Mouse (Mus musculus): Measurements from ENCODE around the gene Lrrc26. TPM values are rescaled to one million over a fixed set of nuclear protein-coding genes. Genes with fewer than 3 reads are reported as not detected.

Gene Lrrc26
- total RNA-seq, 1 experiment from 2014 or later: not detected

GRCm38 (mm10) chr2:25292054-25292544 lies 2.4 kb downstream of the Lrrc26 start:
- ATAC-seq (replicated peaks; ENCODE audit: low read depth, poor library complexity, severe bottlenecking): no peak

- peak; percentile 64 for ATAC-seq (replicated peaks; ENCODE audit: low read depth, poor library complexity, severe bottlenecking)
Measured at GRCm38 (mm10) chr2:25292856-25293255, 3.1 kb downstream of the Lrrc26 start.

GRCm38 (mm10) chr2:25293706-25294105 lies 4.0 kb downstream of the Lrrc26 start:
- ATAC-seq (replicated peaks; ENCODE audit: low read depth, poor library complexity, severe bottlenecking): no peak

- no peak for ATAC-seq (replicated peaks; ENCODE audit: low read depth, poor library complexity, severe bottlenecking)
Measured at GRCm38 (mm10) chr2:25297093-25297492, 7.4 kb downstream of the Lrrc26 start.

- ATAC-seq (replicated peaks; ENCODE audit: low read depth, poor library complexity, severe bottlenecking): no peak
Measured at GRCm38 (mm10) chr2:25298046-25298445, 8.3 kb downstream of the Lrrc26 start.

GRCm38 (mm10) chr2:25303452-25303851 lies 13.7 kb downstream of the Lrrc26 start:
- ATAC-seq (replicated peaks; ENCODE audit: low read depth, poor library complexity, severe bottlenecking): no peak

GRCm38 (mm10) chr2:25303931-25304656 lies 14.4 kb downstream of the Lrrc26 start:
- ATAC-seq (replicated peaks; ENCODE audit: low read depth, poor library complexity, severe bottlenecking): 0 out of 2 replicates have a peak, but pooled peaks have one; percentile 30

- peak; percentile 77 for ATAC-seq (replicated peaks; ENCODE audit: low read depth, poor library complexity, severe bottlenecking)
Measured at GRCm38 (mm10) chr2:25304657-25305541, 15.2 kb downstream of the Lrrc26 start.

GRCm38 (mm10) chr2:25305587-25306359 lies 16.1 kb downstream of the Lrrc26 start:
- no peak for ATAC-seq (replicated peaks; ENCODE audit: low read depth, poor library complexity, severe bottlenecking)

GRCm38 (mm10) chr2:25310180-25310579 lies 20.5 kb downstream of the Lrrc26 start:
- no peak for ATAC-seq (replicated peaks; ENCODE audit: low read depth, poor library complexity, severe bottlenecking)

- ATAC-seq (replicated peaks; ENCODE audit: low read depth, poor library complexity, severe bottlenecking): peak; percentile 33; the same call in 1 of the 2 replicates
Measured at GRCm38 (mm10) chr2:25310969-25311368, 21.3 kb downstream of the Lrrc26 start.

- no peak for ATAC-seq (replicated peaks; ENCODE audit: low read depth, poor library complexity, severe bottlenecking)
Measured at GRCm38 (mm10) chr2:25311491-25311891, 21.8 kb downstream of the Lrrc26 start.

- peak; percentile 10; the same call in 1 of the 2 replicates for ATAC-seq (replicated peaks; ENCODE audit: low read depth, poor library complexity, severe bottlenecking)
Measured at GRCm38 (mm10) chr2:25318119-25318966, 28.6 kb downstream of the Lrrc26 start.

GRCm38 (mm10) chr2:25318971-25319773 lies 29.5 kb downstream of the Lrrc26 start, which contains the start of gene Grin1:
Grin1 (minus strand) TSS chr2:25319187.
- ATAC-seq (replicated peaks; ENCODE audit: low read depth, poor library complexity, severe bottlenecking): peak; percentile 87

GRCm38 (mm10) chr2:25320084-25320483 lies 30.4 kb downstream of the Lrrc26 start:
- ATAC-seq (replicated peaks; ENCODE audit: low read depth, poor library complexity, severe bottlenecking): no peak

GRCm38 (mm10) chr2:25326036-25326435 lies 36.3 kb downstream of the Lrrc26 start:
- ATAC-seq (replicated peaks; ENCODE audit: low read depth, poor library complexity, severe bottlenecking): no peak

- ATAC-seq (replicated peaks; ENCODE audit: low read depth, poor library complexity, severe bottlenecking): no peak
Measured at GRCm38 (mm10) chr2:25328440-25328839, 38.7 kb downstream of the Lrrc26 start.

- ATAC-seq (replicated peaks; ENCODE audit: low read depth, poor library complexity, severe bottlenecking): no peak
Measured at GRCm38 (mm10) chr2:25331470-25331869, 41.8 kb downstream of the Lrrc26 start.

Measured in common myeloid progenitor, adult 5-6 weeks (primary cell).